Mouse (Mus musculus) kidney, adult 2 months (tissue): ENCODE measurements around the gene Gch1.

Experiments
- CTCF ChIP-seq: fragments of 200-500 bp; conservative IDR thresholded peaks from 2 replicates; pipeline ENCODE4 v1.5.1; 2011; ENCODE audit warnings: low read depth, mild to moderate bottlenecking, control low read depth, low read length, moderate library complexity, mixed read lengths; ENCODE audit not compliant: insufficient read depth, insufficient read length
- POLR2A ChIP-seq: fragments of 200-500 bp; IDR thresholded peaks from one replicate; pipeline ENCODE4 v1.6.1; 2011; ENCODE audit warnings: low read depth, low read length, control low read depth

GRCm38 (mm10) chr14:47181497-47182290 is 7.5 kb downstream of the Gch1 start:
- TF ChIP-seq POLR2A (no peak), CTCF (0 out of 2 replicates have a peak, but pooled peaks have one; percentile 0)
